Mouse (Mus musculus) megakaryocyte, embryonic 14.5 days (primary cell): Measurements from ENCODE around the gene Sptssb.

Source experiments
- FLI1 ChIP-seq: IDR thresholded peaks from 2 replicates; pipeline ENCODE4 v1.6.1; 2012; ENCODE audit warnings: low read length, inconsistent platforms, mixed read lengths
- GATA1 ChIP-seq: IDR thresholded peaks from 3 replicates; pipeline ENCODE4 v1.6.1; 2012; ENCODE audit warnings: mixed read lengths, low read length, inconsistent platforms, borderline replicate concordance

GRCm38 (mm10) chr3:69892187-69893094 is 32.7 kb upstream of the Sptssb start:
- TF ChIP-seq GATA1 (no peak), FLI1 (no peak)
